Mouse (Mus musculus): ENCODE data around the gene Megf8.

The Megf8 gene

GRCm38 (mm10) chr7:25402671-25403101, 85.7 kb downstream of the Megf8 start:
- peak; percentile 54 for DNase-seq (ENCODE audit: low spot score)

GRCm38 (mm10) chr7:25406468-25406867, 89.5 kb downstream of the Megf8 start:
- DNase-seq (ENCODE audit: low spot score) = no peak

GRCm38 (mm10) chr7:25409114-25409760, 92.3 kb downstream of the Megf8 start:
- no peak for DNase-seq (ENCODE audit: low spot score)

GRCm38 (mm10) chr7:25410969-25411615, 94.1 kb downstream of the Megf8 start:
- DNase-seq (ENCODE audit: low spot score) = no peak

GRCm38 (mm10) chr7:25411861-25412260, 94.9 kb downstream of the Megf8 start:
- no peak for DNase-seq (ENCODE audit: low spot score)

- DNase-seq (ENCODE audit: low spot score) = no peak
These were observed 96.0 kb downstream of the Megf8 start, which contains the start of gene Cxcl17 for GRCm38 (mm10) chr7:25412833-25413441. Cxcl17 (minus strand) TSS chr7:25412886.
